Mouse (Mus musculus) lung, postnatal 0 days (tissue): ENCODE results near the gene Tcp11. TPM values are rescaled to one million over a fixed set of nuclear protein-coding genes. Genes with fewer than 3 reads are reported as not detected.

ENCODE experiments used
- ATAC-seq: fragments of 200-750 bp; cut with Nextera tagmentation; 2 replicates; pipeline ENCODE4 v1.8.0; 2017; ENCODE audit warnings: moderate library complexity
- DNase-seq: peaks from one replicate; pipeline ENCODE4 v3.0.0-alpha.2; 2016; ENCODE audit warnings: low spot score
- H3K27ac ChIP-seq: fragments of 300-500 bp; sonication (generic); 2 replicates; pipeline ENCODE4 v1.5.1; 2014; ENCODE audit warnings: antibody characterized with exemption, mild to moderate bottlenecking, low read length, mixed read lengths
- H3K27me3 ChIP-seq: fragments of 300-500 bp; sonication (generic); replicated peaks from 2 replicates; pipeline ENCODE4 v1.6.1; 2014; ENCODE audit warnings: low read length, mixed read lengths; ENCODE audit not compliant: insufficient read depth
- H3K36me3 ChIP-seq: fragments of 300-500 bp; sonication (generic); 2 replicates; pipeline ENCODE4 v1.6.1; 2014; ENCODE audit warnings: low read length, mixed read lengths; ENCODE audit not compliant: insufficient read depth
- H3K4me1 ChIP-seq: fragments of 300-500 bp; sonication (generic); 2 replicates; pipeline ENCODE4 v1.6.1; 2014; ENCODE audit warnings: antibody characterized with exemption, low read depth, low read length, mixed read lengths; ENCODE audit not compliant: insufficient read depth
- H3K4me2 ChIP-seq: fragments of 300-500 bp; sonication (generic); replicated peaks from 2 replicates; pipeline ENCODE4 v1.6.1; 2014; ENCODE audit warnings: low read depth, mild to moderate bottlenecking, low read length, moderate library complexity, mixed read lengths
- H3K4me3 ChIP-seq: fragments of 300-500 bp; sonication (generic); 2 replicates; pipeline ENCODE4 v1.5.1; 2014; ENCODE audit warnings: low read depth, low read length
- H3K9ac ChIP-seq: fragments of 300-500 bp; sonication (generic); replicated peaks from 2 replicates; pipeline ENCODE4 v1.6.1; 2014; ENCODE audit warnings: low read depth, mild to moderate bottlenecking
- H3K9me3 ChIP-seq: fragments of 300-500 bp; sonication (generic); 2 replicates; pipeline ENCODE4 v1.6.1; 2016; ENCODE audit warnings: low read length, mixed read lengths
- CTCF ChIP-seq: IDR thresholded peaks from 2 replicates; pipeline ENCODE4 v1.5.1; 2016; ENCODE audit warnings: antibody characterized with exemption, mild to moderate bottlenecking
- EP300 ChIP-seq: IDR thresholded peaks from 2 replicates; pipeline ENCODE4 v1.6.1; 2016; ENCODE audit warnings: antibody characterized with exemption, mild to moderate bottlenecking, control low read depth
- WGBS: fragments of 180-500 bp; shearing (Covaris S2); extraction: QIAGEN DNeasy Blood & Tissue Kit; methylation state at CpG from one replicate; pipeline ENCODE4 v1.1.7; 2014; 5-methylcytosine and 5-hydroxymethylcytosine counted together
- polyA plus RNA-seq: library from polyadenylated mRNA; unstranded; fragments of >200 nt; fragmentation: Nextera tagmentation; extraction: Ambion mirVana; gene quantifications from 2 replicates; pipeline ENCODE4 v1.2.1, GENCODE M21; 2015

Gene Tcp11
- 6.0 and 7.1 TPM in 2 replicates for polyA plus RNA-seq

- no peaks in the 10 kb centered on the region for H3K36me3 ChIP-seq
- H3K4me3 ChIP-seq = peak within 1 kb of the TSS; percentile 56
- peak; percentile 90 for DNase-seq
- TF ChIP-seq EP300 = no peak
- TF ChIP-seq CTCF = no peak
- no peak within 1 kb of the TSS for H3K27ac ChIP-seq
- H3K27me3 ChIP-seq = no peaks in the 10 kb centered on the region
- 0 out of 2 replicates have a peak, but pooled peaks cover 4% of the 10 kb centered on the region for H3K4me1 ChIP-seq
- 3% methylated on average over 44 of the region's 57 CpGs for WGBS
- peak within 1 kb of the TSS; percentile 100 for H3K4me2 ChIP-seq
- no peaks in the 10 kb centered on the region for H3K9me3 ChIP-seq
- peak; percentile 89 for ATAC-seq
- H3K9ac ChIP-seq = peak within 1 kb of the TSS; percentile 34; the same call in 1 of the 2 replicates
Measured at GRCm38 (mm10) chr17:28080045-28080816, at the start of gene Tcp11. TSS of gene Tcp11 (minus strand) at chr17:28080639.

GRCm38 (mm10) chr17:28129796-28130195 is 49.4 kb upstream of the Tcp11 start:
- no peak for ATAC-seq
- no peak for TF ChIP-seq CTCF

GRCm38 (mm10) chr17:28124368-28124767 is 43.9 kb upstream of the Tcp11 start:
- no peak overlapping the region for H3K4me2 ChIP-seq
- no peaks in the 10 kb centered on the region for H3K36me3 ChIP-seq
- WGBS = 37% methylated on average over 8 of the region's 8 CpGs
- H3K9me3 ChIP-seq = no peaks in the 10 kb centered on the region
- DNase-seq (peak; percentile 64), ATAC-seq (peak; percentile 71)
- no peak overlapping the region for H3K27ac ChIP-seq
- no peak overlapping the region for H3K4me3 ChIP-seq
- no peak overlapping the region for H3K9ac ChIP-seq
- TF ChIP-seq EP300 = no peak; the same call in 1 of the 2 replicates
- TF ChIP-seq CTCF = no peak
- no peaks in the 10 kb centered on the region for H3K27me3 ChIP-seq
- no peaks in the 10 kb centered on the region for H3K4me1 ChIP-seq

More at GRCm38 (mm10) chr17:28129796-28130195, 49.4 kb upstream of the Tcp11 start:
- no peak overlapping the region for H3K4me3 ChIP-seq
- DNase-seq = no peak
- WGBS = 91% methylated on average over 5 of the region's 5 CpGs
- H3K4me2 ChIP-seq = no peak overlapping the region
- H3K27ac ChIP-seq = no peak overlapping the region
- H3K9ac ChIP-seq = no peak overlapping the region
- H3K9me3 ChIP-seq = no peaks in the 10 kb centered on the region
- no peaks in the 10 kb centered on the region for H3K27me3 ChIP-seq
- no peaks in the 10 kb centered on the region for H3K4me1 ChIP-seq
- no peaks in the 10 kb centered on the region for H3K36me3 ChIP-seq

- no peak for DNase-seq
- H3K4me3 ChIP-seq = no peak overlapping the region
- 56% methylated on average over 7 of the region's 7 CpGs for WGBS
- no peak overlapping the region for H3K4me2 ChIP-seq
- H3K9ac ChIP-seq = no peak overlapping the region
- TF ChIP-seq EP300 = no peak
- TF ChIP-seq CTCF = no peak
- no peaks in the 10 kb centered on the region for H3K4me1 ChIP-seq
- H3K36me3 ChIP-seq = no peaks in the 10 kb centered on the region
- no peak overlapping the region for H3K27ac ChIP-seq
- H3K9me3 ChIP-seq = no peaks in the 10 kb centered on the region
- H3K27me3 ChIP-seq = no peaks in the 10 kb centered on the region
- no peak; the same call in 1 of the 2 replicates for ATAC-seq
Measured at GRCm38 (mm10) chr17:28123627-28124026, 43.2 kb upstream of the Tcp11 start.

GRCm38 (mm10) chr17:28122949-28123348 is 42.5 kb upstream of the Tcp11 start:
- no peak for ATAC-seq
- no peaks in the 10 kb centered on the region for H3K36me3 ChIP-seq
- H3K9me3 ChIP-seq = no peaks in the 10 kb centered on the region
- 68% methylated on average over 13 of the region's 13 CpGs for WGBS
- H3K4me1 ChIP-seq = no peaks in the 10 kb centered on the region
- H3K27me3 ChIP-seq = no peaks in the 10 kb centered on the region
- no peak overlapping the region for H3K9ac ChIP-seq
- H3K27ac ChIP-seq = no peak overlapping the region
- TF ChIP-seq EP300 (no peak), CTCF (no peak)
- no peak overlapping the region for H3K4me3 ChIP-seq
- no peak for DNase-seq
- H3K4me2 ChIP-seq = no peak overlapping the region

GRCm38 (mm10) chr17:28120460-28120859 is 40.0 kb upstream of the Tcp11 start:
- no peak for DNase-seq
- H3K9me3 ChIP-seq = no peaks in the 10 kb centered on the region
- ATAC-seq = no peak
- no peaks in the 10 kb centered on the region for H3K4me1 ChIP-seq
- no peak overlapping the region for H3K9ac ChIP-seq
- no peak for TF ChIP-seq CTCF
- TF ChIP-seq EP300 = no peak
- WGBS = 74% methylated on average over 5 of the region's 5 CpGs
- no peaks in the 10 kb centered on the region for H3K36me3 ChIP-seq
- H3K27ac ChIP-seq = no peak overlapping the region
- no peak overlapping the region for H3K4me3 ChIP-seq
- no peak overlapping the region for H3K4me2 ChIP-seq
- H3K27me3 ChIP-seq = no peaks in the 10 kb centered on the region
